Mouse (Mus musculus) stomach, embryonic 15.5 days (tissue): ENCODE measurements around the gene Olfr632. TPM values are rescaled to one million over a fixed set of nuclear protein-coding genes. Genes with fewer than 3 reads are reported as not detected.
"Not testable (repeated sequence)": the region's sequence is repeated elsewhere in the genome, so short reads cannot be mapped to it uniquely, and the experiment has no call there.

Experiments used
- ATAC-seq: fragments of 200-750 bp; cut with Nextera tagmentation; 2 replicates; pipeline ENCODE4 v1.8.0; 2017; ENCODE audit warnings: low read depth, moderate number of reproducible peaks, moderate TSS enrichment; ENCODE audit not compliant: insufficient read depth, low FRiP score
- H3K27ac ChIP-seq: fragments of 300-500 bp; sonication (generic); 2 replicates; pipeline ENCODE4 v1.5.1; 2015; ENCODE audit warnings: mild to moderate bottlenecking, inconsistent platforms
- H3K27me3 ChIP-seq: fragments of 300-500 bp; sonication (generic); replicated peaks from 2 replicates; pipeline ENCODE4 v1.6.1; 2015; ENCODE audit warnings: inconsistent platforms
- H3K36me3 ChIP-seq: fragments of 300-500 bp; sonication (generic); 2 replicates; pipeline ENCODE4 v1.6.1; 2015; ENCODE audit warnings: inconsistent platforms
- H3K4me1 ChIP-seq: fragments of 300-500 bp; sonication (generic); 2 replicates; pipeline ENCODE4 v1.6.1; 2015; ENCODE audit warnings: inconsistent platforms
- H3K4me2 ChIP-seq: fragments of 300-500 bp; sonication (generic); 2 replicates; pipeline ENCODE4 v1.6.1; 2015; ENCODE audit warnings: mild to moderate bottlenecking, inconsistent platforms
- H3K4me3 ChIP-seq: fragments of 300-500 bp; sonication (generic); replicated peaks from 2 replicates; pipeline ENCODE4 v1.5.1; 2015; ENCODE audit warnings: inconsistent platforms
- H3K9ac ChIP-seq: fragments of 300-500 bp; sonication (generic); 2 replicates; pipeline ENCODE4 v1.6.1; 2015; ENCODE audit warnings: inconsistent platforms
- H3K9me3 ChIP-seq: fragments of 300-500 bp; sonication (generic); 2 replicates; pipeline ENCODE4 v1.6.1; 2016; ENCODE audit warnings: inconsistent platforms
- whole genome bisulfite sequencing: fragments of 180-500 bp; shearing (Covaris S2); methylation state at CpG from one replicate; pipeline ENCODE4 v1.1.7; 2015; 5-methylcytosine and 5-hydroxymethylcytosine counted together
- polyA plus RNA-seq: library from polyadenylated mRNA; unstranded; fragments of >200 nt; fragmentation: Nextera tagmentation; extraction: Ambion mirVana; gene quantifications from 2 replicates; pipeline ENCODE4 v1.2.1, GENCODE M21; 2015

Olfr632 gene
- polyA plus RNA-seq: not detected in 2 replicates

DNA sequence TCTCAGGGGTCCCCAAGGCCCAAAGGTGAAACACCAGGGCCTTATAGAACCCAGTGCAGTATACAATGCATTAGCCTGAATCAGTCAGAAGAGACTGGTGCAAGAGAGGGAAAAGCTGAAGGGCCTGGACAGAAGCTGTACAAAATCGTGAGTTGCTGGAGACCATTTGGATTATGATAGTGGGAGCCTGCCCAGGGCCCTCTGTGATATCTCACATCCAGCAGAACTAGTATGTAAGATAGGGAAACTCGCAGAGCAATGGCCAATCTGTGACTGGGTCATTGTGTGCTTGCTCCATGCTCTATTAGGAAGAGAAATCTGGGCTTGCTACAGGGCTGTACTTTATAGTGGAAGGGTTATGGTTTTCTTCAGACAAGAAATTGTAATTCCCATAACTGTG, at the start of gene Olfr632:
Gene Olfr632, plus strand, starts transcription at position 84 of the 400 bp plus-strand sequence.
- Histone ChIP-seq H3K9ac (no peak within 1 kb of the TSS), H3K9me3 (no peaks in the 10 kb centered on the region), H3K4me1 (no peaks in the 10 kb centered on the region), H3K27ac (no peak within 1 kb of the TSS), H3K27me3 (no peaks in the 10 kb centered on the region), H3K36me3 (no peaks in the 10 kb centered on the region), H3K4me3 (no peak within 1 kb of the TSS), H3K4me2 (no peak within 1 kb of the TSS)
- 60% methylated on average over 2 of the region's 2 CpGs for WGBS
- ATAC-seq: no peak

DNA sequence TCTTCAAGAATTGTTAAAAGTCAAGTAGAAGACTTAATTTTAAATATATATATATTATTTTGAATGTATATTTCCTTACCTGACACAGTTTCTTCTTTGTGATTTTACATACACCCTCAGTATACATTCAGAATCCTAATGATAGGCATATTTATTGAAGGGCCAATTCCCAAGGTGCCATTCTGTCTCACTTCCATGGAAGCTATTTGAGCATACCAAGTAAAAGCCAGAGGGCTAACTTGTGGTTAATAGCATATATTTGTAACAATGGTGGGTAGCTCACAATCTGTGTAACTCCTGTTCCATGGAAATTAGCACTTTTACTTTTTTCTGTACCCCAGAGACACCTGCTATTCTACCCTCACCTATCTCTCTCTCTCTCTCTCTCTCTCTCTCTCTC, 48.0 kb upstream of the Olfr632 start, which contains the start of gene Olfr66:
Gene Olfr66, minus strand, starts transcription at position 101 of the 400 bp plus-strand sequence.
- Histone ChIP-seq H3K9ac (no peak within 1 kb of the TSS), H3K4me1 (no peaks in the 10 kb centered on the region), H3K27me3 (no peaks in the 10 kb centered on the region), H3K4me2 (no peak within 1 kb of the TSS), H3K9me3 (no peaks in the 10 kb centered on the region), H3K27ac (no peak within 1 kb of the TSS), H3K36me3 (no peaks in the 10 kb centered on the region), H3K4me3 (no peak within 1 kb of the TSS)
- no peak for ATAC-seq

DNA sequence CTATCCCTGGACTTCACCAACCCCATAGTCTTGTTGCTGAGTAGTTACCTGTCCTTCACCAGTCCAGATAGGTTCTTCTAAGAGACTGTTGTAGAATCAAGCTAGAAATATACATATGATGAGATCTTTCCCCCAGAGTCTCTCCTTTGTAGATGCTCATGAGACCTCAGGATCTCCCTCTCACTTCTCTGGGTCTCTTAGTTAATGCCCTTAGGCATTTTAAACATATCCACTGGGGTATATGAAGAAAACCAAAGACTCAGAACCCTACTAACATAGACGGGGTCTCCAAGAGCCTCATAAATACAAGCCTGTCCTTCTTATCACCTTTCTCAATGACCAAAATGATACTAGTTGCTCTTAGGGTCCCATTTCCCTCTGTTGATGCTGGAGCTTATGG, 39.8 kb upstream of the Olfr632 start, which contains the start of gene Olfr64:
Gene Olfr64, minus strand, starts transcription at position 101 of the 400 bp plus-strand sequence.
- H3K27me3 ChIP-seq: no peaks in the 10 kb centered on the region
- no peaks in the 10 kb centered on the region for H3K36me3 ChIP-seq
- no peak for ATAC-seq
- H3K9ac ChIP-seq: no peak within 1 kb of the TSS
- H3K4me3 ChIP-seq: no peak within 1 kb of the TSS
- H3K27ac ChIP-seq: no peak within 1 kb of the TSS
- 77% methylated on average over 1 of the region's 1 CpGs for WGBS
- no peaks in the 10 kb centered on the region for H3K9me3 ChIP-seq
- H3K4me2 ChIP-seq: no peak within 1 kb of the TSS
- no peaks in the 10 kb centered on the region for H3K4me1 ChIP-seq

DNA sequence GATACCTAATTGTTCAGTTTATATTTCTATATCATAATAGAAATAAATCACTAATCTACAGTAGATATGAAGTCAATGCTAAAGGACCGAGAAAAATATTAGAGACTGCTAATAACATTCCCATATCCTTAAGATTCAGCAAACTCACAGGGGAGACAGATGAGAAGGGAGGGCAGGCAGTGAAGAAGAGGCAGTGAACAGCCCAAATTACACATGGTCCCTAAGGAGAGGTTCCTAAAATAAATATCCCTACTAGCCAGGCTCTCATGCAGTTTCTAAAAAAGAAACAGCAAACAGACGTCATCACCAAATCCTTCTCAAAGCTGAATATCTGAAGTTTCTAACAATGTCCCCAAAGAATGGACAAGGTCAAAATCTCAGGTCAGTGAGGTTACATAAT, 31.0 kb upstream of the Olfr632 start, which contains the start of gene Olfr65:
Gene Olfr65, plus strand, starts transcription at position 301 of the 400 bp plus-strand sequence.
- WGBS: 77% methylated on average over 2 of the region's 2 CpGs
- ATAC-seq: no peak
- Histone ChIP-seq H3K9ac (no peak within 1 kb of the TSS), H3K27me3 (no peaks in the 10 kb centered on the region), H3K4me3 (no peak within 1 kb of the TSS), H3K9me3 (no peaks in the 10 kb centered on the region), H3K36me3 (no peaks in the 10 kb centered on the region), H3K4me2 (no peak within 1 kb of the TSS), H3K4me1 (no peaks in the 10 kb centered on the region), H3K27ac (no peak within 1 kb of the TSS)

DNA sequence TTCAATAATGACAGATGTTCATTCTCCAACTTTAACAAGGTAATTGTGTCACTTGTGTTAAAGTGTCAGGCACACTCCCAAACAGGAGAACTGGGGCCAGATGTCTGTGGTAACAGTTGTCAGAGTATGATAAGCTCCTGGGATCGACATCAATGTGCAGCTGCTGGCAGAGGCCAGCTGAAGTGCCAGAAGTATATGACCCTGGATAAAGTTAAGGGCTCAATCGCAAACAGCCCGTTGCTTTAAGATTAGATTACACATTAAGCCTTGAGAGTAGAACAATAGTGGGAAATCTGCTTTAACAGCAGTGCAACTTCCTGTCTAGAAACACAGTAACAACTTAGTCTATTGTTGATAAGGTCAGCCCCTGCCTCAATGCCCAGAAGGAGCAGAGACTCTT, 24.1 kb upstream of the Olfr632 start:
- ATAC-seq: peak; percentile 95
- H3K4me3 ChIP-seq: no peak overlapping the region
- WGBS: 21% methylated on average over 3 of the region's 3 CpGs
- H3K9me3 ChIP-seq: no peaks in the 10 kb centered on the region
- no peaks in the 10 kb centered on the region for H3K4me1 ChIP-seq
- H3K27me3 ChIP-seq: no peaks in the 10 kb centered on the region
- H3K9ac ChIP-seq: no peak overlapping the region
- H3K4me2 ChIP-seq: no peak overlapping the region
- H3K27ac ChIP-seq: no peak overlapping the region
- H3K36me3 ChIP-seq: no peaks in the 10 kb centered on the region

DNA sequence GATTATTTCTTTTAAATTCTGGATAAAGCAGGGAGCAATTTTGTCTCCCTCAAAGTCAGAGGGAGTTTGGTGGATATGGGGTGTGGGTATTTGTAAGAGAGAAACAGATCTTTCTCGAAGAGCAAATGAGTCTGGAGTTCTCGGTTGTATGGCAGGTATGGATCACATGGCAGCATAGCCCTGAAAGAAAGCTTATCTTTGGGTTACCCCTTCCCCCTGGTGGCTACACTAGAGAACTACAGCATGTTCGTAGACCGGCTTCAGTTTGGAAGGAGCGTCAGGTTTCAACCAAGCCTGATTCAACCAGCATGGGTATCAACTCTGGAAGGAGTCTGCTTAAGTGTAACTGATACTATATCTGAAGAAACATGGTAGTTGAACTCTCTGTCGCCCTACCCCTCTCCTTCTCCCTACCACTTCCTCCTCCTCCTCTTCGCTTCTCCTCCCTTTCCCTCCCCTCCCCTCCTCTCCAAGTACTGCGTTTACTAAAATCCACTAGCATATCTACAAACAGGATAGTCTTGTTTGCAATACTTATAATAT, 21.1 kb upstream of the Olfr632 start:
- 39% methylated on average over 8 of the region's 8 CpGs for WGBS
- Histone ChIP-seq H3K27me3 (no peaks in the 10 kb centered on the region), H3K4me2 (no peak overlapping the region), H3K4me3 (no peak overlapping the region), H3K9me3 (no peaks in the 10 kb centered on the region), H3K4me1 (no peaks in the 10 kb centered on the region), H3K36me3 (no peaks in the 10 kb centered on the region), H3K27ac (no peak overlapping the region), H3K9ac (no peak overlapping the region)
- no peak for ATAC-seq

DNA sequence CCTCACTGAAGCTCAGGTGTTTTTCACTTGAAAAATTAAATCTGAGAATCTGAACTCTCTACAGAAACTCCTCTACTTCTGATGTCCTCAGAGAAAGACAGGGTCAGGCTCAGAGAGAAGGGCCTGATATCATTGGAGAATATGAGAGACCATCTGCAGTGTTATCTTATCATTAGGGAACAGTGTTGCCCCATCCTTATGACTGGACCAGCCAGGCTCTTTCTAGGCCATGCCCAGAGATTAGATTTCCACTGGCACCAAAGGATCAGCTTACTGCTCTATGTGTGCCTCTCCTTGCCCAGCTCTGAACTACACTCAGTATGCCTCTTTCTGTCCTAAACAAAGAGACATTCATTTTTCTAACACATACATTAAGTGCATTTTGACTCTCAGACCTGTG, 18.8 kb upstream of the Olfr632 start:
- H3K27ac ChIP-seq: no peak overlapping the region
- no peaks in the 10 kb centered on the region for H3K9me3 ChIP-seq
- H3K4me3 ChIP-seq: no peak overlapping the region
- ATAC-seq: peak; percentile 93
- no peaks in the 10 kb centered on the region for H3K4me1 ChIP-seq
- no peak overlapping the region for H3K4me2 ChIP-seq
- H3K27me3 ChIP-seq: no peaks in the 10 kb centered on the region
- no peak overlapping the region for H3K9ac ChIP-seq
- H3K36me3 ChIP-seq: no peaks in the 10 kb centered on the region

DNA sequence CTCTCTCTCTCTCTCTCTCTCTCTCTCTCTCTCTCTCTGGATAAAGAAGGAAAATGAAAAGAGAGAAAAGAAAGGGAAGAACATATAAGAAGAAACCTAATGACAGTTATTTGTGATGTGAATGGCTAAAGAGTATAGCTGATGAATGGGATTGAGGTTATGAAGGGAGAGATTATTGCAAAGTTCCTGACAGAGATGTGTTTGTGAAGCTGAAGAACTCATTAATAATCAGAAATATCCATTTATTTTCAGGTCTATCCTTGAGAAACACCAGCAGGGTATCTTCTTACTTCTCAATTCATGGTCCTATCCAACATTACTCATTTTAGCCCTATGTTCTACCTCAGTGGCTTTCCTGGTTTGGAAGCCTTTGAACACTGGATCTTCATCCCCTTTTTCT, 5.6 kb upstream of the Olfr632 start, which contains the start of gene Olfr631:
Gene Olfr631, plus strand, starts transcription at position 301 of the 400 bp plus-strand sequence.
- Histone ChIP-seq H3K27ac (no peak within 1 kb of the TSS), H3K9ac (no peak within 1 kb of the TSS), H3K27me3 (no peaks in the 10 kb centered on the region), H3K9me3 (no peaks in the 10 kb centered on the region), H3K4me2 (no peak within 1 kb of the TSS), H3K4me3 (no peak within 1 kb of the TSS), H3K4me1 (no peaks in the 10 kb centered on the region), H3K36me3 (no peaks in the 10 kb centered on the region)
- ATAC-seq: no peak

DNA sequence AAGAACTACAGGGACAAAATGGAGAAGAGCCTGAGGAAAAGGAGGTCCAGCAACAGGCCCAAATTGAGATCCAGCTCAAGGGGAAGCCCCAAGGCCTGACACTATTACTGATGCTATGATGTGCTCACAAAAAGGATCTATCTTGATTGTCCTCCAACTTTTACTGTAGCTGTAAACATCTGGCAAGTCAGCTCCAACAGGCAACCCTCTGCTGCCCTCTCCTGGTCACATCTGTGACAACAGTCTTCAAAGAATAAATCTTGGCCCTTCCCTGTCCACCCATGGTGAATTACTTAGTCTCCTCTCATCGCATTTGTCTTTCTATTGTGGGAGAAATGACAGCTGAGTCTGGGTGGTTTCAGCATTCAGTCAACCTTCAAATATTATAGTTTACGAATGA, 8.6 kb downstream of the Olfr632 start:
- Histone ChIP-seq H3K27ac (no peak overlapping the region), H3K9me3 (no peaks in the 10 kb centered on the region), H3K4me1 (no peaks in the 10 kb centered on the region), H3K4me2 (no peak overlapping the region), H3K36me3 (no peaks in the 10 kb centered on the region), H3K27me3 (no peaks in the 10 kb centered on the region), H3K9ac (no peak overlapping the region), H3K4me3 (no peak overlapping the region)
- ATAC-seq: no peak
- 25% methylated on average over 2 of the region's 2 CpGs for WGBS

DNA sequence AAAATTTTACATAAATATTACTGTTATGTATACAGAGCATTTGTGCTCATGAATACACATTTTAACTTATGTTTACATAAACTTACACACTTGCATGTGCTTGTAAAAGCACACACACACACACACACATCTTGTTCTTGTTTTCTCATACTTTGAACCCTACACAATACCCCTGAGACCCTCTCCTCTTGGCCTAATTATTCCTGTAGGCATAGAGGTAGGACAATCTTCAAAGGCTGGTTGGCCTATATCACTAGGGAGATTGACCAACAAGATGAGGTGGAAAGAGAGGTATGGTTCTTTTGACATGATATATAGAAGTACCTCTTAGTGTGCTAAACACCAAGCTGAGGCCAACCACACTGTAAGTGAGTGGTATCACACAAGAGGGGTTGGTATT, 10.0 kb downstream of the Olfr632 start, which contains the start of gene Olfr633:
Gene Olfr633, plus strand, starts transcription at position 301 of the 400 bp plus-strand sequence.
- Histone ChIP-seq H3K4me1 (no peaks in the 10 kb centered on the region), H3K27me3 (no peaks in the 10 kb centered on the region), H3K27ac (no peak within 1 kb of the TSS), H3K9me3 (no peaks in the 10 kb centered on the region), H3K9ac (no peak within 1 kb of the TSS), H3K36me3 (no peaks in the 10 kb centered on the region), H3K4me3 (no peak within 1 kb of the TSS), H3K4me2 (no peak within 1 kb of the TSS)
- no peak for ATAC-seq

DNA sequence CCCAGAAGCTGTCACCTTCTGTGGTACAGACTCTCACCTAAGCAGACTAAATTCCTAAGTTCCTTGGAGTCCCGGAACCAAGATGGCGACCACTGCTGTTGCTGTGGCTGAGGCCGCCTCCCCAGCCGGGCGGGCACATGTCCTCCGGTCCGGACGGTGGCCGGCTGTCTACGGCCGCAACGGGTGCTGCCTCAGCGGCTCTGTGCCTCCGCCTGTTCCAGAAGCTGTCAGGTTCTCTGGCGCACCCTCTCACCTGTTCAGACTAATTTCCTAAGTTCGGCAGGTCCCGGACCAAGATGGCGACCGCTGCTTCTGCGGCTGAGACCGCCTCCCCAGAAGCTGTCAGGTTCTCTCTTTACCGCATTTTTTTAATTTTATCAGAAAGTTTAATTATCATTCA, 32.7 kb downstream of the Olfr632 start:
- H3K9ac ChIP-seq, H3K4me3 ChIP-seq, ATAC-seq, H3K27me3 ChIP-seq, H3K4me1 ChIP-seq, H3K9me3 ChIP-seq, H3K36me3 ChIP-seq, H3K27ac ChIP-seq, H3K4me2 ChIP-seq: not testable (repeated sequence)
- 95% methylated on average over 22 of the region's 22 CpGs for WGBS

DNA sequence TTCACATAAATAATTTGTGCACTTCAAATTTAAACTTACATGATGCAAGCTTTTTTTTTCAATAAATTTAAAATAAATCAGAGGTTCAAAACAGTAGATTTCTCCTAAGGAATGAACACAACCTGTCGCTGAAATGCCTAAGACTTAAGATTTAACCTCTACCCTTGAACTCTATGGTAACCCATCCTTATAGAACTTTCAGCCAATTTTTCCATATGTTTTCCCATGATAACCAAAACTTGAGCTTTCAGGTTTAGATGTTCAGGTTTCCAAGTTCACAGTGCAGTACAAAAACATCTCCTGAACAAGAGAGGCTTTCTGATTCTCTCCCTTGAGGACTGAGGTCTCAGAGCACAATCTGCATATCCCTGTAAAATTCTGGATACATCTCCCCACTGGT, 36.7 kb downstream of the Olfr632 start, which contains the start of gene Olfr635:
Gene Olfr635, plus strand, starts transcription at position 301 of the 400 bp plus-strand sequence.
- Histone ChIP-seq H3K36me3 (no peaks in the 10 kb centered on the region), H3K27ac (no peak within 1 kb of the TSS), H3K9ac (no peak within 1 kb of the TSS), H3K4me2 (no peak within 1 kb of the TSS), H3K9me3 (no peaks in the 10 kb centered on the region), H3K4me3 (no peak within 1 kb of the TSS), H3K27me3 (no peaks in the 10 kb centered on the region), H3K4me1 (no peaks in the 10 kb centered on the region)
- ATAC-seq: no peak
- 79% methylated on average over 1 of the region's 1 CpGs for WGBS

DNA sequence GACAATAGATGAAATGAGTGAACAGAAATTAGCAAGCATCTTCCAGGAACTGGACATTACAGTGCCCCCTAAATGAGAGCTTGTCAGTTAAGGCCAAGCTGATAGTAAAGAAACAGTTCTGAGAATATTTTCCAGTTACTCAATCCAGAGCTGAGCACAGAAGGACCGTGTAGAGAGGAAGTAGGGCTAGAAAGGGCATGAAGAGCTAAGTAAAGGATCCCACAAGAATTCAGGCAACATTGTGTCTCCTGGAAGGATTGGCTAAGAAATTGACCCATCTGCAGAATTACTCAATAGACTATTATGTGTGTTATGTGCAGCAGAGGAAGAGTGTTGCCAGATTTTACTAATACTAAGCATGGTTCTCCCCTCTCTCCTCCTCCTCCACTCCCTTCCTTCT, 37.6 kb downstream of the Olfr632 start:
- Histone ChIP-seq H3K9ac (no peak overlapping the region), H3K9me3 (no peaks in the 10 kb centered on the region), H3K4me3 (no peak overlapping the region), H3K4me2 (no peak overlapping the region), H3K27me3 (no peaks in the 10 kb centered on the region), H3K27ac (no peak overlapping the region), H3K4me1 (no peaks in the 10 kb centered on the region), H3K36me3 (no peaks in the 10 kb centered on the region)
- 73% methylated on average over 1 of the region's 1 CpGs for WGBS
- no peak for ATAC-seq
